Mouse (Mus musculus): ENCODE data around the gene Elp5.
"Not testable (repeated sequence)": the region's sequence is repeated elsewhere in the genome, so short reads cannot be mapped to it uniquely, and the experiment has no call there.

Elp5 gene

GRCm38 (mm10) chr11:69982225-69982624 is at the start of gene Elp5:
TSS of gene Elp5 (minus strand) at chr11:69982517.
- no peak for DNase-seq (ENCODE audit: low spot score)

GRCm38 (mm10) chr11:70031321-70031670 is 49.0 kb upstream of the Elp5 start:
- no peak for DNase-seq (ENCODE audit: low spot score)

GRCm38 (mm10) chr11:70030651-70031320 is 48.5 kb upstream of the Elp5 start:
- no peak for DNase-seq (ENCODE audit: low spot score)

- no peak for DNase-seq (ENCODE audit: low spot score)
Measured at GRCm38 (mm10) chr11:70029829-70030550, 47.7 kb upstream of the Elp5 start.

GRCm38 (mm10) chr11:70029130-70029801 is 46.9 kb upstream of the Elp5 start:
- DNase-seq (ENCODE audit: low spot score) = peak; percentile 41

- no peak for DNase-seq (ENCODE audit: low spot score)
Measured at GRCm38 (mm10) chr11:70028401-70029129, 46.2 kb upstream of the Elp5 start.

- peak; percentile 55 for DNase-seq (ENCODE audit: low spot score)
Measured at GRCm38 (mm10) chr11:70027397-70027796, 45.1 kb upstream of the Elp5 start.

- peak; percentile 42 for DNase-seq (ENCODE audit: low spot score)
Measured at GRCm38 (mm10) chr11:70026689-70027088, 44.4 kb upstream of the Elp5 start.

GRCm38 (mm10) chr11:70024151-70024514 is 41.8 kb upstream of the Elp5 start:
- DNase-seq (ENCODE audit: low spot score) = no peak

GRCm38 (mm10) chr11:70023481-70024150 is 41.3 kb upstream of the Elp5 start:
- DNase-seq (ENCODE audit: low spot score) = no peak

GRCm38 (mm10) chr11:70021264-70022132 is 39.2 kb upstream of the Elp5 start:
- DNase-seq (ENCODE audit: low spot score) = peak; percentile 93

- peak; percentile 90 for DNase-seq (ENCODE audit: low spot score)
Measured at GRCm38 (mm10) chr11:70020731-70021263, 38.5 kb upstream of the Elp5 start.

GRCm38 (mm10) chr11:70020022-70020631 is 37.8 kb upstream of the Elp5 start:
- peak; percentile 59 for DNase-seq (ENCODE audit: low spot score)

- no peak for DNase-seq (ENCODE audit: low spot score)
Measured at GRCm38 (mm10) chr11:70019495-70020021, 37.2 kb upstream of the Elp5 start.

GRCm38 (mm10) chr11:70018131-70018990 is 36.0 kb upstream of the Elp5 start:
- peak; percentile 61 for DNase-seq (ENCODE audit: low spot score)

GRCm38 (mm10) chr11:70017199-70017767 is 35.0 kb upstream of the Elp5 start:
- no peak for DNase-seq (ENCODE audit: low spot score)

GRCm38 (mm10) chr11:70016669-70017068 is 34.4 kb upstream of the Elp5 start, which contains the start of gene Dlg4:
TSS of gene Dlg4 (plus strand) at chr11:70016942.
- DNase-seq (ENCODE audit: low spot score) = no peak

- not testable (repeated sequence) for DNase-seq (ENCODE audit: low spot score)
Measured at GRCm38 (mm10) chr11:70016177-70016576, 33.9 kb upstream of the Elp5 start.
